Mouse (Mus musculus) liver, postnatal 0 days (tissue): ENCODE results near the gene Dusp5.

Source experiments
- CTCF ChIP-seq: sonication (generic); IDR thresholded peaks from 2 replicates; pipeline ENCODE4 v1.5.1; 2016; ENCODE audit warnings: antibody characterized with exemption, low read depth
- EP300 ChIP-seq: IDR thresholded peaks from 2 replicates; pipeline ENCODE4 v1.6.1; 2016; ENCODE audit warnings: antibody characterized with exemption, low read depth, mild to moderate bottlenecking

DNA sequence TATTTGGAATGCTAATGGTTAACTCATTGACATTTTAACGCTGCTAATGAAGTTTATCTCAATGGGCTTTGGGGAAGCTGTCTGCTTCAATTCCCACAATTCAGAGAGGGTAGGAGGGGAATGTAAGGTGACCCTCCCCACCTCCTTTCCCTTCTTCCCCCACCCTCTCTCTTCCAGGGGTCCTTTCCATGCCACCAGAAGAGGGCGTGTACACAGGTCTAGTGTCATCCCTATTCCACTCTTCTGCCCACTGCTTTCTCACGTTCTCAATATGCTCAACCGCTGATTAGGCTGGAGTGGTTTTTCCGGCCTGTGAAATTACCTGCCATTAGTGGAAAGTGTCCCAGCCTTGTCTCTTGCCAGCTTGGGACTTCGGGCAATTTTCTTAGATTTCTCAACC is 27.9 kb downstream of the Dusp5 start:
- no peak for TF ChIP-seq CTCF
- TF ChIP-seq EP300, result no peak
